Mouse (Mus musculus): ENCODE results near the gene Tfpt.

DNA sequence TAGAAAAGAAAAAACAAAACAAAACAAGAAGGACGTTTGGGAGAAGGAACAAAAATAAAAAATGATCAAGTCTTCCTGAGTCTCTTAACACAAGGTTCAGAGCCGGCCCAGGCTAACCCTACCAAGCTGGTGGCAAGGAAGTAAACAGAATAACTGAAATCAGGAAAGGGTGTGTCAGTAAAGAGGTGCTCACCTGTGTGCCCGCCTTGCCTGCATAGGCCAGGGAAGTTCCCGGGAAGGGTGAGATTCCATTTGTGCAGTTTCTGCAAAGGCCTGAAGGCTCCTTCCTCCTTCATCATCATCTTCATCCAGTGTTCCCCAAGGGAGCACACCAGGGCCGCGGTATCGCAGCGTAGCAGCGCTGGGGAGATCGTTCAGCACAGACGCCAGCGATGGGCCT, 46.6 kb upstream of the Tfpt start:
- TF ChIP-seq CTCF (conservative IDR thresholded peaks at IDR 0.05; ENCODE audit: low read length) (no peak), POU5F1 (IDR thresholded peaks at IDR 0.05; ENCODE audit: borderline replicate concordance, low read length) (no peak)
